Mouse (Mus musculus) bone marrow macrophage, adult 2 months (primary cell): ENCODE results near the gene Degs1. TPM values are rescaled to one million over a fixed set of nuclear protein-coding genes. Genes with fewer than 3 reads are reported as not detected.

Source experiments
- H3K27ac ChIP-seq: 2 replicates; pipeline ENCODE4 v1.5.1; 2012; ENCODE audit warnings: low read depth, low read length; ENCODE audit not compliant: insufficient read depth
- H3K4me1 ChIP-seq: 2 replicates; pipeline ENCODE4 v1.6.1; 2012; ENCODE audit warnings: low read length; ENCODE audit not compliant: control insufficient read depth, insufficient read depth
- H3K4me3 ChIP-seq: 2 replicates; pipeline ENCODE4 v1.5.1; 2012; ENCODE audit warnings: mild to moderate bottlenecking, low read length, moderate library complexity; ENCODE audit not compliant: insufficient read depth
- CTCF ChIP-seq: IDR thresholded peaks from 2 replicates; pipeline ENCODE4 v1.5.1; 2012; ENCODE audit warnings: low read depth, mild to moderate bottlenecking, low read length, moderate library complexity
- POLR2A ChIP-seq: IDR thresholded peaks from 2 replicates; pipeline ENCODE4 v1.6.1; 2012; ENCODE audit warnings: mild to moderate bottlenecking, low read depth, low read length, borderline replicate concordance
- polyA plus RNA-seq: library from polyadenylated mRNA; stranded (reverse); fragments of >200 nt; gene quantifications from 2 replicates; pipeline ENCODE4 v1.2.4, GENCODE M21; 2012; ENCODE audit not compliant: missing spikeins, insufficient read depth, insufficient read length

Degs1 gene
- polyA plus RNA-seq, result 206 and 226 TPM in 2 replicates

DNA sequence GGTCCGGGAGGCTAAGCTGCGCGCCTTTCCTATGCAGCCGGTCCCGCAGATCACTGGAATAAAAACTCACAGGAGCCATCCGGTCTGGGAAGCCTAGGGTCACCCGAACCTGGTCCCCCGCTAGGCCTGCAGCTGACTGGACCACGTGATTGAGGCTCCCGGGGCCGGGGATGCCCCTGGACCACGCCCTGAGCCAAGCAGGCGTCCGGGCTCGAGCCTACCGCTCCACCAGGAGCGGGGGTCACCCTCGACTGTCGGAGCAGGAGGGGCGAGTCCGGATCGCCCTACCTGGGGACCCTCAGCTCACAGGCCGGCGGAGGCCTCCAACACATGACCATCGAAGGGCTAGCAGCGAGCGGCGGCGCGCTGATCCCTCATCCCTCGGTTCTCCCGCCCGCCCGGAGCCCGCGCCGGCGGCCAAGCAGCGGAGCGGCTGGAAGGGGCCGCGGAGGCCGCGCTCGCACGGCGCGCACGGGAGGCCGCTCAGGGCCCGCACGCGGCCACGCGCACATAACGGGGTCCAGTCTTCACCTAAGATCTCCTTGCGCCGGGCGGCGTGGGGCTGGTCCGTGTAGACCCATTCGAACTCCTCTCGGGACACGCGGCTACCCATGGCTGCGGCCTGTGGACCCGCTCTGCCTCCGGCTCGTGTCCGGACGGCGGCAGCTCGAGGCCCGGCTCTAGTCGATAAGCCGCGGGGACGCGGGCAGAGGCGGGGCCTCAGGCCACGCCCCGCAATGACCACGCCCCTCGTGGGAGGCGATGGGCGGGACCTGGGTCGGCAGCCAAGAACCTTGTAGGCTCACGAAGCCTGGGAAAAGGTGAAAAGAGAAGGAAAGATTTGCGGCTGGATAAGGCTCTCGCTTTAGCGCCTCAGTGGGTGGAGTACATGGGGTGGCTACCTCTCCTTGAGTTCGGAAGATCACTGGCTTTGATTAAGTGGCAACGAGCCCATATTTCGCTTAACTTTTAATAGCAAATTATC, at the start of gene Degs1:
Gene Degs1 (minus strand): TSS at position 714 of the 985 bp plus-strand sequence.
- peak within 1 kb of the TSS; percentile 71 for H3K4me3 ChIP-seq
- H3K27ac ChIP-seq, result peak within 1 kb of the TSS; percentile 87
- H3K4me1 ChIP-seq, result peaks cover 23% of the 10 kb centered on the region
- TF ChIP-seq POLR2A, result 0 out of 2 replicates have a peak, but pooled peaks have one; percentile 93
- TF ChIP-seq CTCF, result no peak

DNA sequence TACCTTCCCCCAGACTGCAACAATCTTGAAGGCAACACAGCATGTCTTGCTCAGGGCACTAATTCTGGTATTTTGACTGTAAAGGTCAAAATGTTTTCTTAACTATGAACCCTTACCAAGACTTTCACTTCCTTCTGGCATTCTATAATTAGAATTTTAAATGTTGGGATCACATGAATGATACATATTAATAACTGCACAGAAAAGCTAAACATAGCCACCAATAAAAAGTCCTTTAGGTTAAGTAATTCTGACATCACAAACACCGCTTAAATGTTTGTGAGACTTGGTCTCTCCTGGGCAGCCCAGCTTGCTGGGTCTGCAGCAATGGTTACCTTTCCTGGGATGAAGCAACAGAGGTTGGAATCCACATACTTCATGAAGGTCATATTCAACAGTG, 43.3 kb upstream of the Degs1 start:
- Histone ChIP-seq H3K4me1 (peaks cover 33% of the 10 kb centered on the region), H3K4me3 (peak overlapping the region; percentile 7; the same call in 1 of the 2 replicates), H3K27ac (peak overlapping the region; percentile 89)
- TF ChIP-seq CTCF (no peak), POLR2A (no peak)

DNA sequence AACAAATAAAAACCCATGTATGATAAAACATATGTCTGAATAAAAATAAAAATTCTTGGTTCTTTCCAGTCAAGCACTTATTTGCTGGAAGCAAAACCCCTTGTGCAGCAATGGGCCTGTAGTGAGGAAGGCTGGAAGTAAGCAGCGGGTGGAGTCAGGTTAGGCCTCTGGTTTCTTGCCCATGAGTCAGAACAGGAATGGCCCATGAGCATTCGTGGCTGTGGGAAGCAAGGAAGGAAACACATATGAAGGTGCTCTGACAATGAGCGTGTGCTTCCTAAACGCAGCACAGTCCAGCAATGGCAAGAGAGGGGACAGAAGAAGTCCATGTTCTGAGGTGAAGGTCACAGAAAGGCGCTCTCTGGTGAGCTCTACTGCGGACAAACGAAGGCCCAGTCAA, 41.9 kb upstream of the Degs1 start:
- no peak for TF ChIP-seq CTCF
- peaks cover 37% of the 10 kb centered on the region for H3K4me1 ChIP-seq
- H3K4me3 ChIP-seq, result no peak overlapping the region
- H3K27ac ChIP-seq, result peak overlapping the region; percentile 9

DNA sequence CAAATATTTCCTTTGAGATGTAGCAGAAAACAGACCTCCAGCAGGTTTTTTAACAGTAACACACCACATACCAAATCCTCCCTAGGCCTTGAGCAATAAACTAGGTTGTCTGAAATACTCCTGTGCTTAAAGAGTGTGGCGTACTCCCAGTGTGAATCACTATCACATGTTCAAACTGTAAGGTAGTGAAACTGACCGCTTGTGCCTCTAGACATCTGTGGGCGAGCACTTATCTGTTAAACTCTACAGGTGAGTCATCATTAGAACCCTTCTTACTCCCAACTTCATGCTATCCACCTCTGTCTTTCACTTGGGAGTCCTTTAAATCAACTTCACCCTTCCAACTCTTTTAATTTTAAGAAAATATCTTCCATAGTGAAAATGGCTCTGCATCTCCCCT, 40.5 kb upstream of the Degs1 start:
- TF ChIP-seq CTCF (no peak), POLR2A (no peak)

DNA sequence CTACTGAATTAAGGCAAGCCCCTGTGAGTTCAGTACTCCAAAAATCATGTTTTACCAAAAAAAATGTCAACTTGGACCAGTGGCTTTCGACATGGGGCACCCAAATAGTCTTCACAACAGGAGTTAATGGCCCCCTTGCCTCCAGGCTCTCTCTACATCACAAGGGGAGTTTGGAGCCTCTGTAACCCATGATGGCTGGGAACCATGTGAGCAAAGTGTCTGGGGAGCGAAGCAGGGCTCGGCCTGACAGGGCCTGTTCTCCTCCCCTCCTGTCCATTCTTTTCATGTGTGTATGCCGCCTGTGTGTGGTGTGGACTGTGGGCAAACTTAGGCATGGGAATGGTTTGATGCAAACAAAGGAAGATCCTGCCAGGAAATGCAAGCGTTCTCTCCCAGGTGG, 31.6 kb upstream of the Degs1 start:
- Histone ChIP-seq H3K4me3 (no peak overlapping the region), H3K27ac (no peak overlapping the region), H3K4me1 (0 out of 2 replicates have a peak, but pooled peaks cover 2% of the 10 kb centered on the region)
- TF ChIP-seq CTCF (no peak), POLR2A (no peak)

More for the DNA sequence above, 40.5 kb upstream of the Degs1 start:
- Histone ChIP-seq H3K27ac (no peak overlapping the region), H3K4me3 (no peak overlapping the region), H3K4me1 (peaks cover 38% of the 10 kb centered on the region)

DNA sequence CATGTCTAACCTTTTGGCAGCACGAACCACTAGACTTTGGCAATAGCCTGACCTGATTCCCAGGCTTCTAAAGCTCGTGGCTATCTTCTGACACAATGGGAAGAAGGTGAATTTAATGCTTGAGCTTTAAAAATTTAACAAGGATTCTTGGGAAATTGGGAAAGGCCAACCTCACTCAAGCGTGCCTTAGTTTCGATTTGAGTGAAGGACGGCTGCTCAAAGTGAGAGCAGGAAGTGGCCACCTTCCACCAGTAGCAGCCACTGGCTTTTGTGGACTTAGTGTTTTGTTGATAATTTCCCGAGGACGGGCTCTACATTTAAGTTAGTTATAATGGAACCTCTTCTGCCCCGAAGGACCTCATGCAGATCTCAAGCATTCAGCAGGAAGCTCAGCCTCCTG, 30.6 kb upstream of the Degs1 start:
- no peak overlapping the region for H3K4me3 ChIP-seq
- 0 out of 2 replicates have a peak, but pooled peaks cover 2% of the 10 kb centered on the region for H3K4me1 ChIP-seq
- no peak for TF ChIP-seq CTCF
- TF ChIP-seq POLR2A, result no peak
- H3K27ac ChIP-seq, result no peak overlapping the region

DNA sequence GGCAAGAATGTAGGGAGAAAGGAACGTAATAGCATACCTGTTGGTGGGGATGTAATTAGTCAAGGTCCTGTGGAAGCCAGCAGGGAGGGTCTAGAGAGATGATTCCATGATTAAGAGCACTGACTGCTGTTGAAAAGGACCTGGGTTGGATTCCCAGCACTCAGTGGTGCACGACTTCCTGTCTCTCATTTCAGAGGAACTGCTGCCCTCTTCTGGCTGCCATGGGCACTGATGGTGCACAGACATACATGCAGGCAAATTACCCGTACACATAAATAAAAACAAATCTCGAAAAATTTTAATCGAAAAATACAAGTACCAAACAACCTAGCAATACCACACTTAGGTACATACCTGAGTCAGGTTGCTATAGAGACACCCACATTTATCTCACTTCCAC, 28.8 kb upstream of the Degs1 start:
- TF ChIP-seq POLR2A (no peak), CTCF (0 out of 2 replicates have a peak, but pooled peaks have one; percentile 31)
- no peak overlapping the region for H3K4me3 ChIP-seq
- H3K4me1 ChIP-seq, result 0 out of 2 replicates have a peak, but pooled peaks cover 2% of the 10 kb centered on the region
- H3K27ac ChIP-seq, result no peak overlapping the region

DNA sequence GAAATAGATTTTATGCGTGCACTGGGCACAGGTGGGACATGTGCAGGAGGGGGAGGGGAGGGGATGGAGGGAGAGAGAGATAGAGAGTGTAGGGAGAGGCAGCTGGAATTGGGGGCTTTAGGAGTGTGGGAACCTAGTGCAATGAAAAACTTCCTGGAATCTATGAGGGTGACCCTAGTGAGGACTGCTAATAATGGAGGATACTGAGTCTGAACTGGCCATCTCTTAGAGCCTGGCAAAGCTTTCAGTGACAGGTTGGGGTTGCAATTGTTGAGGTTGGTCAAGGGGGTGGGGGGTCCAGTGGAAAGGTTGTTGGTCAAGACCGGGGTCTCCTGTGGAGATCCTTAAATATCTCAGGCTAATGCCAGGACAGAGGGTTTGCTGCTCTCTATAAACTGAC, 27.7 kb upstream of the Degs1 start:
- Histone ChIP-seq H3K4me3 (no peak overlapping the region), H3K4me1 (0 out of 2 replicates have a peak, but pooled peaks cover 2% of the 10 kb centered on the region), H3K27ac (no peak overlapping the region)
- TF ChIP-seq CTCF (no peak), POLR2A (no peak)

DNA sequence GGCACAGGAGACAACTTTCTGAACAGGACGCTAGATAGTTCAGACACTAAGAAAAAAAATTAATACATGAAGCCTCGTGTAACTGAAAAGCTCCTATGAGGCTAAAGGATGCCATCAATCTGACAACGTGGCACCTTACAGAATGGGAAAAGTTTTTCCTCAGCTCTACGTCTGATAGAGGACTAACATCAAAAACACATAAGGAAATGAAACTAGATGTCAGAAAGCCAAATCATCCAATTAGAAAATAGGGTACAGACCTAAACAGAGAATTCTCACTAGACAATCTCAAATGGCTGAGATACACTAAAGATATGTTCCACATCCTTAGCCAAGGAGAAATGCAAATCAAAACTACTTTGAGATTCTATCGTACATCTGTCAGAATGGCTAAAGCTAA, 26.8 kb upstream of the Degs1 start:
- Histone ChIP-seq H3K4me3 (no peak overlapping the region), H3K4me1 (peaks cover 6% of the 10 kb centered on the region), H3K27ac (no peak overlapping the region)
- TF ChIP-seq CTCF (no peak), POLR2A (no peak)

DNA sequence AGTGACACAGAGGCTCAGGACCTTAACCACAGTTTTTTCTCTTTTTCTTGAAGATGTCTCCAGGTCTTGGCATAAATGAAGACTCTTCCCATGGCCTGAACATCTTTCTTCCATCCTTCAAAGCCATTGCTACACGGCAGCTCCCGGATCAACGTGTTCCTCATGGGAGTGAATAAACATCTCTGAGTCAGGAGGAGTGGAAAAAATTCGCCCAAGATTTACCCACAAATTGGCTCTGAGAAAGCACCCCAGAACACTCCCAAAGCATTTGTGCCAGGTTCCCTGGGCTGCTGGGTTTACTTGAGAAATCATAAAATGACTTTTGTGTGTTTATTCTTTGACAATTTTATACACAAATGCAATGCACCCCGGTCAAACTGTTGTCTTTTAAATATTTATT, 20.3 kb upstream of the Degs1 start:
- no peak overlapping the region for H3K27ac ChIP-seq
- TF ChIP-seq POLR2A, result no peak
- TF ChIP-seq CTCF, result no peak
- H3K4me3 ChIP-seq, result no peak overlapping the region
- peaks cover 17% of the 10 kb centered on the region for H3K4me1 ChIP-seq
